Mouse (Mus musculus) urinary bladder, postnatal 10 days (tissue): ENCODE results near the gene AC124108.1.

ENCODE experiments used
- DNase-seq: peaks from one replicate; pipeline ENCODE4 v3.0.0; 2022; ENCODE audit warnings: low spot score

Gene AC124108.1

DNA sequence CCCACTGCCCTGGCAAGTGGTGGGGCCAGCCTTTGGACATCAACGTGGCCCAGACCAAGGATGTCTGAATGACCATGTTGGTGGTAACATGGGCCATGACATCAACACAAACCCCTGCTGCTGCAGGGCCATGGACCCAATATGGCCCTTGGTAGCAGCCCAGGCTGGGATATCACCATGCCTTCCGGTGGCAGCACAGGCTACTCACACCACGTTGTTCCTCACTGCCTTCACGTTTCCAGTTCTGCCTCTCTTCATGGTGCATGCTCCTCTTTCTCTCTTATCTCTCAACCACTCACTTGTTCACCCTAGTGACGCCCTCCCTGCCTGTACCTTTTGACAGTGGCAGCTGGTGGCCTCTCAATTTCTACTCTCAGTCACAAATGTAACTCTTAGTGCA is 53.8 kb downstream of the AC124108.1 start:
- no peak for DNase-seq

DNA sequence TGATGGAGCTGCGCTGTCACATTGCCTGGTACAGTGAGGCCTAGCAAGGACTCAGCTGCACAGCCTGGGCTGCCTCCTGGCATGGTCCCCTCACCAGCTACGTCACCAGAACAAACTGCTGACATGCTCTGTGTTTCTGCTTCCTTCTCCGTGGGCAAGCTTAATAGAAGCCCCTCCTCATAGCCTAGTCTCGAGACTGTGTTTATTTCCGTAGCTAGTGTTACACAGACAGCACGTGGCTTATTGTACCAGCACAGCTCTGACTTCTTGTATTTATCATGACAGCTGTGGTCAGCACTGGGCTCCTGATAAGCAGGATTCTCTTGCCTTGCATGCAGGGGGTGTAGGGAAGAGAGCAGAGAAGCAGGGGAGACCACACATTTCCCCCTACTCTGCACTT is 54.9 kb downstream of the AC124108.1 start:
- DNase-seq, result no peak

DNA sequence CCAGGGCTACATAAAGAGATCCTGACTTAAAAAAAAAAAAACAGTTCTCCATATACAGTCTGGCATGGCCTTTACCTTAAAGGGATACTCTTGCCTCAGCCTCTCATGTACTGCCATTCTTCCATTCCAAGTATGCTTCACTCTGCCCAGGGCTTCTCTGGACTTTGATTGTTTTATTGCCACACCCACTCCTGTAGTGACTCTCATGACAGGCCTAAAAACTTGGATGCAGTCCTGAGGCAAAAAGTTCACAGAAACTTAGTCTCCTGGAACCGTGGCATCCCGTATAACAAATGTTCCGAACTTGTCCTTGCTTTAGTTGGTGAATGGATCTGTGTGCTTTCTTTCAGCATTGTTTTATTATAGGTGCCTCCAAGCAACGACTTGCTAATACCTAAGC is 55.4 kb downstream of the AC124108.1 start:
- no peak for DNase-seq

DNA sequence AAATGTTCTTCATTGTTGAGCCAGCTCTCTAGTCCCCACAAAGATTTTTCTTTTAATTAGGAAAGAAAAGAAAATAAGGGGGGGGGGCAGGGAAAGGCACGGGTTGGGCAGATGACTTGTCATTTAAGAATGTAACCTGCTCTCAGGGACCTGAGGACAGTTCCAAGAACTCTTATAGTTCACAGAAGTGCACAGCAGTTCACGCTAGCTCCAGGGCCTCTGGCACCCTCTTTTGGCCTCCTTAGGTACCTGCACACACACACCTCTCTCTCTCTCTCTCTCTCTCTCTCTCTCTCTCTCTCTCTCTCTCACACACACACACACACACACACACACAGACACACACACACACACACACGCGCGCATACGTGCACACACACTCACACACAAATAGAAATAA is 63.2 kb downstream of the AC124108.1 start:
- DNase-seq, result no peak
